Mouse (Mus musculus) right cerebral cortex, postnatal 36 days (tissue): ENCODE data around the gene Arpc5.
A peak's percentile ranks its signal among the peaks of the same experiment; 100 is the strongest.
"Not testable (repeated sequence)": the region's sequence is repeated elsewhere in the genome, so short reads cannot be mapped to it uniquely, and the experiment has no call there.

Experiments used
- DNase-seq, 2 experiments: peaks; one replicate each; pipeline ENCODE4 v3.0.0; 2022; ENCODE audit warnings: low spot score in 2 of 2, mixed read lengths in 1 of 2

Gene Arpc5

GRCm38 (mm10) chr1:152779071-152779737 lies 12.9 kb downstream of the Arpc5 start:
- DNase-seq = peak in 1 of 2 experiments; percentile 39

GRCm38 (mm10) chr1:152784620-152785019 lies 18.3 kb downstream of the Arpc5 start:
- no peak for DNase-seq

DNA sequence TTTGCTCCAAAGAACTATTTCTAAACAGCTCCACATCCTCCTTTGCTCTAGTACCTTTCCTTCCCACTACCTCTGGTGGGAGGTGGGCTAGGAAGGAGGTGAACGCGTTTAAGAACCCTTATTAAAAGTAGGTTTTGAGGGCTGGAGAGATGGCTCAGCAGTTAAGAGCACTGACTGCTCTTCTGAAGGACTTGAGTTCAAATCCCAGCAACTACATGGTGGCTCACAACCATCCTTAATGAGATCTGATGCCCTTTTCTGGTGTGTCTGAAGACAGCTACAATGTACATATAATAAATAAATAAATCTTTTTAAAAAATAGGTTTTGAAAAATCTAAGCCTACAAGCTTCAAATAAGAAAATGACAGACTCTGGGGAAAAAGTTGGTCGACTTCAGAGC lies 19.1 kb downstream of the Arpc5 start:
- DNase-seq = not testable (repeated sequence)

DNA sequence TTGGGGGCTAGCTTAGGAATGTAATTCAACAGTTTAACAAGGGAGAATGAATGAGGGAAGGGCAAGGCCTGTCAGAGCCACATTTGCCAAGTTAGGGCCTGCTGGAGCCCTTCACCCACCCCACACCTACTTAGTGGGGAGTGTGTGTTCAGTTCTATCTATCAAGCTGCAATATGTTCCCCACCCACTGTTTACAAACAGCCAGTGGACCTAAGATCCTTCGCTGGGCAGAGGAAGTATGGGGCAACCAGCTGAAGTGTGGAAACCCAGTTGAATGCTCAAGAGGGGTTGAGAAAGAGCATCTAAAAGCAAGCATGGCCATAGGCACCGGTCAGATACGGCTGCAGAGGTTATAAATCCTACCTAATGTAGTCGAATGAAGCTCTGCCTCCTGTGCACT lies 20.6 kb downstream of the Arpc5 start:
- DNase-seq = no peak

DNA sequence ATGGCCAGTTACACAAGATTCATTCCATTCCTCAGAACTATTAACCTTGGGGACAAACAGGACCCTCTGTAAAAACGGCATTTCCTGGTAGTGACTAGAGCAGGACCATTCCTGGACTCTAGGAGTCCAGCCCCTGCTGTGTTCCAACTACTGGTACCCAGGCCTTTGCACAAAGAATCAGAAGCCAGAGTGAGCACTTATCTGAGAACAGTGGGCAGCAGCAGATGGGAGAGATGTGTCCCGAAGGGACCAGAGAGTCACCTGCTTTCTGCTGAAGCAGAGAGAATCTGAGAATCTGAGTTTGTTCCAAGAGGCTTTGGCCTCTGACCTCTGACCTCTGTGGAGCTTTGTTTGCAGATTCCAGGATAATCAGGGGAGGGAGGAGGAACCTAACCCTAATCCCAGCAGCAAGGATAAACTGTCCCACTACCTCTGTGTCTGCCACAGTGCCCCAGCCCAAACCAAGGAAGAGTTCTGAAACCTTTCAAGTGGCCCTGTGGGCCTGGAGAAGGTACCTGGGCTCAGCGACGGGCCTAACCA lies 21.8 kb downstream of the Arpc5 start:
- DNase-seq = no peak

DNA sequence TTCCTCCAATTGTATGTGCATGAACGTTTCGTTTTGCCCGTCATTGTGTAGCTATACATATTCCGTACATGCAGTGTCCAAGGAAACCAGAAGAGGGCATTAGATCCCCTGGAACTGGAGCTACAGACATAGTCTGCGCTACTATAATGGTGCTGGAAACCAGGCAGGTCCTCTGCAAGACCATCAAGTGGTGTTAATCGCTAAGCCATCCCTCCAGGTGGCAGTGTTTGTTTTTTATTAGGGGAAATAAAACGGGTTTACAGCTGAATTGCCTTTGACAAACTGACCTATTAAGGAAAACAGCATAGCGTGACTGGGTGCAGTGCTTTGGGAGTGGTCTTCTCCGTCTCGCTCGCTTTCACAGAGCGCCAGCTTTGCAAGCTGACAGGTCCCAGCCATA lies 23.9 kb downstream of the Arpc5 start:
- no peak for DNase-seq

- no peak for DNase-seq
These were observed 24.5 kb downstream of the Arpc5 start for GRCm38 (mm10) chr1:152790821-152791220.

- DNase-seq = no peak
These were observed 24.9 kb downstream of the Arpc5 start for GRCm38 (mm10) chr1:152791269-152791668.

DNA sequence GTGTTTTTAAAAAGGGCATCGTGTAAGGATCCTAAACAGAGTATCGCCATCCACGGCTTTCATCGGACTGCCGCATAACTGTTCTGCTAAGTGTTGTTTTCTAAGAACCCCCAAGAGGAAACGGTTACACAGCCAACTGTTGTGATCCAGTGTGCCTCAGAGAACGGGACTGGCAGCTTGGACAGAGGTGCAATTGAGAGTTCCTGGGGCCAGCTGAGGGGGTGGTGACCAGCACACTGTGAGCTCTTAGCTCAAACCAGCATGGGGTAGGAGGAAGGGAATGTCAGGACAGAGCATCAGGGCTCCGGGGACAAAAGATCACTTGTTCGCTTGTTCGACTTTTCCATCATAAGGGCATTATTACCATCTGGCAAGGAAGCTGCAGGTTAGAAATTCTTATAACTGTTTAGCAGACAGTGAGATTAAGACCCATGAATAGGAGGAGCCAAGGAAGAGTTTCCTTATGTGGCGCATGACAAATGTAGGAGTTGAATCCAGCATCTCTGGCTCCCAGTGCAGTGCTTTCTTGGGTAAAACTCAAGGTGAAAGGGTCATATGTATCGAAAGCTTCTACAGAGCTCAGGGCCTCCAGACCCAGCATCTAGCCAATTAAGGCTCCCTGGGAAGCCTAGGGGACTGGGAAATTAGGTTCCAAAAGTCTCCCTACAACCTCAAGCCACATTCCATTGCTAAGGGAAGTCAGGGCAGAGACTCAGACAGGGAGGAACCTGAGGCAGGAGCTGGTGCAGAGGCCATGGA lies 26.6 kb downstream of the Arpc5 start:
- peak in 1 of 2 experiments; percentile 16 for DNase-seq

- DNase-seq = no peak
These were observed 27.3 kb downstream of the Arpc5 start for GRCm38 (mm10) chr1:152793495-152794130.

- DNase-seq = no peak
These were observed 29.4 kb downstream of the Arpc5 start for GRCm38 (mm10) chr1:152795688-152796255.

- DNase-seq = no peak
These were observed 30.4 kb downstream of the Arpc5 start for GRCm38 (mm10) chr1:152796683-152797263.

DNA sequence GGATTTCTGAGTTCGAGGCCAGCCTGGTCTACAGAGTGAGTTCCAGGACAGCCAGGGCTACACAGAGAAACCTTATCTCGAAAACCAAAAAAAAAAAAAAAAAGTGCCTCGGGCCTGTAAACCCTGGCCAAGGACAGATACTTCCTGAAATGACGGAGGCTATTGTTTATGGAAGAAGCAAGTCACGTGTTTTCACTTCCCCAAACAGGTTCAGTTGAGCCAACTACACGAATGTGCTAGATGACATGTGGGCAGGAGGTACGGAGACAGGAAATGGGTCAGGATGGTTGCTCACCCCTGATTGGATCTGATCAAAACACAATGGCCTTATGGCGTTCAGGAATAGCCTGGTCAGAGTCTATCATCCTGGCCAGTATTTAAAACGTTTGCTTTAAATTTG lies 31.8 kb downstream of the Arpc5 start:
- no peak for DNase-seq

GRCm38 (mm10) chr1:152799897-152800296 lies 33.6 kb downstream of the Arpc5 start, which contains the start of gene Ncf2:
Gene Ncf2 (plus strand): TSS chr1:152800194.
- no peak for DNase-seq

GRCm38 (mm10) chr1:152800633-152801176 lies 34.4 kb downstream of the Arpc5 start:
- no peak for DNase-seq

- no peak for DNase-seq
These were observed 38.6 kb downstream of the Arpc5 start for GRCm38 (mm10) chr1:152804907-152805306.

- no peak for DNase-seq
These were observed 41.5 kb downstream of the Arpc5 start for GRCm38 (mm10) chr1:152807619-152808391.

DNA sequence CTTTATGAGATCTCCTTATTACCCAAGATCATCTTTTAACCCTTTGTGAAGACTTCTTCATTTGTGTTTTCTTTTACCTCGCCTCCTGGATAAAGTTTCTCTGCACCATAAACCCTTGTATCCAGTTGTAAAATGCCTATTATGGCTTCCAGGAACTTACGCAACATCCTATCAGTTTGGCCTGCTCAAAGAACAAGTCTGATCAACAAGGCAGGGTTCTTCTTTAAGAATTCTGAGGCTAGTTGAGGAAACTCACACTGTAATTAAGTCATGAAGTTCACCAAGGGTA lies 42.0 kb downstream of the Arpc5 start:
- DNase-seq = no peak

- no peak for DNase-seq
These were observed 43.4 kb downstream of the Arpc5 start for GRCm38 (mm10) chr1:152809541-152810252.
